Mouse (Mus musculus): ENCODE measurements around the gene Nfix.

Gene Nfix

DNA sequence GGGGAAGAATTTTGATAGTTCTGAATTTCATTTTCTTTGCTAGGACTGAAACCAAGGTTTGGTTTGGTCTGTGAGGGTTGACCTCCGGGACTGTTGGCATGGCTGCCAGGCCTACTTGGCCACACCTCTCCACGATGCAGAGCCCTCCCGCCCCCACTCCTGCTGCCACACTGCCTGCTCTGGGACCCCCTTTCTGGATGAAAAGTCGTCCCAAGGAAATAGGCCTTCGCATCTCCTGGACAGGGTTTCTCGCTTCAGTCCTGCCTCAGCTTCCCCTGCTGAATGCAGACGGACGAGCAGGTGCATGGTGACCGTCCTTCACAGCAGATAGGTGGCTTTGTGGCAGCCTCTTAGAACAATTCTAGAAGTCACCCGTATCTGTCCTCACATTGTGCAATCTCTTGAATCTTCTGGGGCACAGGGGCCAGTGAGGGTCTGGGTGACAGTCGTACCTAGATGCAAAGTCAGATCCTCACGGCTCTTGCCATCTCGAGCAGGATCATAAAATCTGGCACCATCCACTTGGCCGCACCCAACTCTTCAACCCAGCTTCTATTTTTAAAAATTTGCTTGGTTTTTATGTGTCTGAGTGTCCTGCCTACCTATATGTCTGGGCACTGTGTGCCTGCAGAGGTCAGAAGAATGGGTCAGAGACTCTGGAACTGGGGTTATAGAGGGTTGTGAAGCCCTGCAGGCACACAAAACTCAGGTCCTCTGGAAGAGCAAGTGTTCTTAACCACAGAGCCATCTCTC lies 31.6 kb downstream of the Nfix start:
- DNase-seq (ENCODE audit: low spot score in 2 of 2), result no peak

DNA sequence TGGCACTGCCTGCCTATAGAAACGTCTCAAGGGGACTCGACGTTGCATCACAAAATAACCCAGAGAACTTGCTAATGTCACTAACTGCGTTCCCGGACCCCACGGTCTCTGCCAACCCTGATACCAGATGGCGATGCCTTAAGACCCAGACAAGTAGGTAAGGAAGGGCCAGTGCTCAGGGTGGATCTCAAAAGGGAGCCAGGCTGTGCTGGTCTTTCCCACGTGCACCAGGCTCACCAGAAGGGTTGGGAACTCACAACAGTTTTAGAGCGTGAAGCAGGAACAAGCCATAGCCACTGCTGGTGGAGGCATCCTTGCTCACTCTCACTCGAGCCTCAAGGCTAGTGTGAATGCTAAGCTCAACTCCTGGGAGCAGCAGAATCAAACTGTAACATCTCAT lies 32.9 kb downstream of the Nfix start:
- no peak for DNase-seq (ENCODE audit: low spot score in 2 of 2)

DNA sequence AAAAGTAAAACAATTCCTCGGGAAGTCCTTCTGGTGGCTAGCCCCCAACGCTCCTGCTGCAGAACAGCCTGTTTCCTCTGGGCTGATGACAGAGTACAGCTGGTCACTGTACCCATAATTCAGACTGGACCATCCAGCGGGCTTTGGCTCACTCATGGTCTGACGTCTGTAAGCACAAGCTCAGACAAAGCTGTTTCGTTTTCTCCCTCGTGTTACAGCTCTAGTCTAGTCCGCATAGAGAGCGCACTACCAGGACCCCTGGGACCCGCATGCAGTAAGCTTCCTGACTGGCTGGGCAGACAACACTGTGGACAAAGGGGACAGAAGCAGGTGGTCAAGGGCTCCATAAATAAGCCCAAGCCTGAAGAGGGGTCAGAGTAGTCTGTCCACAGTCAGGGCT lies 33.7 kb downstream of the Nfix start:
- DNase-seq (ENCODE audit: low spot score in 2 of 2), result no peak

DNA sequence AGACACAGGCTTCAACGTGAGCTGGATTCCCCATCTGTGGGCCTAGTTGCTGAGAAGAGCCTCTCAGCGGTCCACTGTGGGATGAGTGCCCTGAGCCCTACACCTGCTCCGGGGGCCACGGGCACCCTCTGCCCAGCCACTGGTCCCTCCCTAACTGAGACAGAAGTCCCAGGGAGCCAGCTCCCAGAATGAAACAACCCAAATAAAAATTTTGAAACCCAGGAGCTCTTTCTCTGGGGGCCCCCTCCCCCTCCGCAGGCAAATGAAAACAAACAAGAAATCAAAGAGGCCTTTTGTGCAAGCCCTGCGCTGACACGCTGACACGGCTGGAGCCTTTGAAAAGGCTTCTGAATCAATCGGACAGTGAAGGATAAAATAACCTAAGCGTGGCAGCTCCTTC lies 34.5 kb downstream of the Nfix start:
- no peak for DNase-seq (ENCODE audit: low spot score in 2 of 2)

DNA sequence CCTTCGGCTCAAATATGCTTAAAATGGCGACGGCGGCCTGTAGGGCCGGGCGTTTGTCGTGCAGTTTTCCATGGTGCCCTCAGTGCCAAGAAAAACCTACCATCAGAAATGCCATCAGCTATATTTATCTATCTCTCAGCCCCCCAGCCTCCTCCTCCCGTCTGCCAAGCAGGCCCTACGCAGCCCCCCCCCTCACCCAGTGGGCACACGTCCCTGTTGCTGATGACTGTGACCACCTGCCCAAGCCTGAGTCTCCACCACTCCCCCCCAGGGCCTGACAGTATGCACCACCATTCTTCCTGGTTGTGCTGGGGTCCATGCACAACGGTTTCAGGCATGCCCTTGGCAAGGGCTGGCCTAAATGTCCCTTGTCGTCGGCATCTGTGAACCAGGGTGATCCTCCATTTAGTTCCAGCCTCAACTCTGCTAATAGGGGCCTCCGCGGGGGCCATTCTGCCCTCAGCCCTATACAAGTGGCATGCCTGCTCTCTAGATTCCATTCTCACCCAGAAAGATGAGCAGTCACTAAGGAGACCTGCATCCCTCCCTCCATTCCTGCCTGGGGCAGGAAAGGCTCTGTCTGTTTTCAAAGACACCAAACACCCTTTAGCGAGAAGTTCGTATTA lies 35.2 kb downstream of the Nfix start:
- no peak for DNase-seq (ENCODE audit: low spot score in 2 of 2)

DNA sequence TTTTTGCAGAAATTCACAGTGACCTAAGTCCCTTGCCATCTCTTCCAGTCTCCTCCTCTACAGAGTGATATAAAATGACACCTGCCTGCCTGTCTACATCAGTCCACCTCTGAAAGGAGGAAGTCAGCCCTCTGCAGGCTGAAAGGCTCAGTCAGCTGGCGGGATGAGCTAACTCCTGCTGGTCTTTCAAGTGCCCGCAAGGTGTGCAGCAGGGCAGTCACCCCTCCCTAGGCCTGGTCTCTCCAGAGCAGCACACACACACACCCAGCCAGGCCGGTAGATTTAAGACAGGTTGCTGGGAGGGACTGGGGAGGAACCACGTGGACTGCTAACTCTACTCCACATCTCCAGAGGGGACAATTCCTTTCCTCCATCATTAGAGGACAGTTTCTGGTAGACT lies 36.0 kb downstream of the Nfix start:
- no peak for DNase-seq (ENCODE audit: low spot score in 2 of 2)

DNA sequence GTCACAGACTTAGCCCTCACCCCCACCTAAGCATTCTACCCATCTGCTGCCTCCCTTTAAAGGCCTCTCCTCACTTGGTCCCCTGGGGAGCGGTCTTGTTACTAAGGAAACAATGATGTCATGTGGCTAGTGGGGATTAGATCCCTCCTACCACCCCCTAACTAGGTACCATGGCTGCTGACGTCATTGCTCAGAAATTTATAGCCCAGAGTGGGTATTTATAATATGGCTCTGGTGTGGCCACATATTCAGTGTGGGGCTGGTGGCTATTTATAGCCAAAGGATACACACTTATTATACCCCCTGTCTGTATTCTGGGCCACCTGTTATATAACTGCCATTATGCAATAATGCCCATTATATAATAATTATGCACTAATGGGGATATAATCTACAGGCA lies 39.2 kb downstream of the Nfix start:
- DNase-seq (ENCODE audit: low spot score in 2 of 2), result peak in 1 of 2 experiments; percentile 59

DNA sequence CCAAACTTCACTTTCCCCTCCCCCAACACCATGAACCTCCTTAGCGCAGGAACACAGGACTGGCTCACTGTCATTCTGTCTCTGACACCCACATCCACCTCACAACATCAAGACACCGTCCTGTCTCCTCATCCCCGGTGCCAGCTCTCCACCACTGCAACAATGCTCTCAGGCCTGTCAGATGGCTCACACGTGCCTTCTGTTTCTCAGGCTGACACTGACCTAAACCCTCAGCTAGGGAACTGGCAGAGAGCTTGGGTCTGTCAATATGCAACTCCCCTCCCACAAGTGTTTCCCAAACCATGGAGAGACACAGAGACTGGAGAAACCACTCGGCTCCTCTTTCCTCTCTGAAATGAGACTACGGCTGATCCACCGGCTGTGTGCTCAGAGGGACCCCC lies 39.7 kb downstream of the Nfix start:
- DNase-seq (ENCODE audit: low spot score in 2 of 2), result no peak

DNA sequence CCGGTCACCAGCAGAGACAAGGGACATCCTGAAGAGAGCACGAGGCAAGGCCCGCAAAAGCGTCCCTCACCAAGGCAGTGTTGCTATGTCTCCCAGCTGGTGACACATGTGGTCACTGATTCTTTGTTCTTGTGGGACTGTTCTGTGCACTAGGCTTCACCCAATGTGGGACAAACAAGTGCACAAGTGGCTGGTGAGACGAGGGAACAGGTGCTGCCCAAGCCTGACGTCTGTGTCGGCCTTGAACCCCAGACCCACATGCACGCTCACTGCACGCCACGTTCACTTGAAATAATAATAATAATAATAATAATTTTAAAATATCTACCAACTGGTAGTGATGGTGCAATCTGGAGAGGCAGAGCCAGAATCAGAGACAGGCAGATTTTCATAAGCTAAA lies 40.4 kb downstream of the Nfix start:
- DNase-seq (ENCODE audit: low spot score in 2 of 2), result no peak

DNA sequence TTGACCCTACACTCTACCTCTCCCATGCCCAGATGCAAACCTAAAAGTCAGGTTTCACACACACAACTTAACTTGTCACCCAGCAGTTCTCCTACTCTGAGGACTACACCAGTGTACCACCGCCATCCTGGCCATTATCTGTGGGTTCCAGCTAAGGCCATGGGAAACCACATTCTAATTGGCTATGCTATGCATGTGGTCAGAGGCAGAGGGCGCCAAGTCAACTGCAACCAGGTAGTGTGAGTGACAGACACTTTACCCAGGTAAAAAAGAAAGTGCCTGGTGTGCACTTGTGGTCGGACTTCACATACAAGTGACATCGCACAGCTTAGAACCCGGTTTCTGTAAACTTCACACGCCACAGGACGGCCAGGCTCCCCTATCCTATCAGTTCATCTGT lies 41.0 kb downstream of the Nfix start:
- no peak for DNase-seq (ENCODE audit: low spot score in 2 of 2)

DNA sequence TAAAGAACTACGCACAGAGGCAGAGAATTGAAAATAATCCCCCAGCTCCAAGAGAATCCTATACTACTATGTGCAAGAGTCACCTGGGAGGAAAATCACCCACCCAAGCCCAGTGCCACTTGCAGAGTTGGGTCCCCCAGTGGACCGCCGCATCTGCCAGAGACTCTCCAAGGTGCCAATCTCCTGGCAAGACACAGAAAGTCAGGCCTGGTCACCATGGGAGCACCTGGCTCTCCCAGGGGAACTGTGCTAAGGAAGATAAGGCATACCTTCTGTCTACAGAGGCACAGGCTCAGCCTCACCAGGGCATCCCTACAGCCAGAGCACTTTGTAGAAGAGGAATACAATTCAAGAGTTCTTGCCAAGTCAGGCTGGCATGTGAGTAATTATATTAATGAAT lies 41.8 kb downstream of the Nfix start:
- no peak for DNase-seq (ENCODE audit: low spot score in 2 of 2)

DNA sequence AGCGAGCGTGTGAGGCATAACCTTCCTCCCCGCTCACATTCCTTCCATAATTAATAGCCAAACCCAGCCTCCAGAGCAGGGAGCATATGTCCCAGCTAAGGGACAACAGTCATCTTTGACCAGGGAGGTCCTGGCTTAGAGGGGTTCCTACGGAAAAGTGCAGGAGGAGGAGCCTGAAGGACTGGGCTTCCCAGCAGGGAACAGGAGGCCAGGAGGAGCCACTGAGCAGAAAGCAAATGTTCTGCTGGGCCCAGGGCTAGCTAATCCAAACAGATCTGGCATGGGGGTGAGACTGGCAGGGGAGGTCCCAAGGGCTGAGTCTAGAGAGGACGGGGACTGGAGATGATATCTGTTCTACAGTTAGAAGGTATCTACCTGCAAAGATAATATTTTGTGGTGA lies 42.6 kb downstream of the Nfix start:
- no peak for DNase-seq (ENCODE audit: low spot score in 2 of 2)

DNA sequence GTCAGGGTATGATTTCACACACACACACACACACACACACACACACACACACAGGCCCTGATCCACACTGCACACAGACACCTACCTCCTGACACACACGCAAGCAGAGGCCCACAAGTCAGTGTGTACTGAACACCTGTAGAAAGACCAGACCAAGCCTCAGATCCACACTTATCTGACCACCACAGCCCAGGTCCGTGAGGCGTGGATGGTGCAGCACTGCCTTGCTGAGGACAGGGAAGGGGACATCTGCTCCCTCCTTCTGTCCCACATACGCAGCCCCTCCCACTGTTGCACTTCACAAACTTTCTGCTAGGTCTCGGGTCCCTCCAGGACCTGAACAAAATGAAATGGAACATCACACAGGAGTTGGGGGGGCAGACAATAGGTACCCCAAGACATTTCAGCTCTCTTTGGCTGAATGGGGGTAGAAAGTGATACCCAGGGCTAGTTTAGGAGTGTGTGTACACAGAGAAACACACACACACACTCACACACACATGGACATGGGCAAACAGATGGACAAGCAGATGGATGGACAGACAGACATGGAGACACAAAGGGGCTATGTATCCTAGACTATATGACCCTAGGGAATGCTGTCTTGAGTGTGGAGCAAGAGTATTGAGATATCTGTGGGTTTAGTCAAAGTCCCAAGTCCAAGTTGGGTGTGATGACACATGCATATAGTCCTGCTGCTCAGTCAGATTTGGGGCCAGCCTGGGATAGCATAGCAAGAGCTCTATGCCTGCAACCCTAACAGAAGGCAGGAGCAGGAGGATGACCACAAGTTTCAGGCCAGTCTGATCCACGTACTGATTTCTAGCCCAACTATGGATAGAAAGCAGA lies 47.2 kb downstream of the Nfix start:
- DNase-seq (ENCODE audit: low spot score in 2 of 2), result no peak

DNA sequence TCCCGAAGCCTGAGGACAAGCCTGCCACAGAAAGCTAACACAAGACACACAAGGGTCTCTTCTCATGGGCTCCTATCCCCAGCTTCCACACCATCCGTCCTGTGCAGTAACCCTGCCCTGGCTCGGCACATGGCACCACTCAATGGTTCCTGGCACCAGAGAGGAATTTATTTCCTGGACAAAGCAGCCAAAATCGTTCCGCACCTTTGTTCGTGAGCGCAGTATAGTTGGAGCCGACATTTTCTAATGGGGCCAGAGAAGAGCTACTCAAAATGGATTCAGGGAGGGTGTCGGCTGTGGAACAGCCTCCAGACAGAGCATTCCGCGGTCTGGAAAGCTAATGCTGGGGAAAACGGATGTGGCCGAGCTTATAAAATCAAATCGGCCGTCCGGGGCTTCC lies 50.6 kb downstream of the Nfix start:
- DNase-seq (ENCODE audit: low spot score in 2 of 2), result no peak

DNA sequence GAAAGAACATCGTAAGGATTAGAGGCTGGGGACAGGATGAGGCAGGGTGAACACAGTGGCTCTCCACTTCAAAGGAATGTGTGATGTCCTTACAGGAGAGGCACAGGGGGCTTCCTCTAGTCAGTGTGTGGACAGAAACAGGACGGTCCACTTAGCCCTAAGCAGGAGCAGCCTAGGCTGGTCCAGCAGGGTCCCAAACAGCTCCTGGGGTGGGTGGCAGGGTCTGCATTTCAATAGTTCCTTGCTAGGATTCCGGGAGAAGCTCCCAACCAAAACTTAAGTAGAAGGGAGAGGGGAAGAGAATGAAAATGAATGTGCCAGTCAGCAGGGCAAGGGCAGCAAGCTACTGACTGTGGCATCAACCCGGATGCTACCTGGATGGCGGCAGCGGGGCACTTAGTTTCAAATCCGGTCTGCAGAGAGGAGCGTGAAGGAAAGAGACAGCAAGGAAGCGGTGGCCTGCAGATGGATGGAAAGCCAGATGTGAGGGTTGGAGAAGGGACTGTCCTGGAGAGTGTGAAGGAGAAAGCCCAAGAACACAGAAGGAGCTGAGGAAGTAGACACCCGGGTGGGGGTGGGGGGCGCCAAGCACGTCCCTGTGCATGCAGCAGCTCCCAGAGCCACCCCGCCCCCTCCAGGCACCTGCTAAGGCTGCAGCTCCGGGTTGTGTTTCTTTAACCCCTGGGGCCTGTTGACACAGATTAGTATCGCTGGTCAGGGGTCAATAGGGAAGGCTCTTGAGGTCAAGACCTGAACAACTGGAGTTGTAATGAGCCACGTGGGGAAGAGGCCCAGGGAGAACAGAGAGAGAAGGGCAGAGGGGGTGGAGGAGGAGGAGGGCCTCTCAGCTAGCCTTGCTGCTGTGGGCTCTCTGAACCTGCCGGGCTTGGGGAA lies 54.9 kb downstream of the Nfix start:
- DNase-seq (ENCODE audit: low spot score in 2 of 2), result no peak

DNA sequence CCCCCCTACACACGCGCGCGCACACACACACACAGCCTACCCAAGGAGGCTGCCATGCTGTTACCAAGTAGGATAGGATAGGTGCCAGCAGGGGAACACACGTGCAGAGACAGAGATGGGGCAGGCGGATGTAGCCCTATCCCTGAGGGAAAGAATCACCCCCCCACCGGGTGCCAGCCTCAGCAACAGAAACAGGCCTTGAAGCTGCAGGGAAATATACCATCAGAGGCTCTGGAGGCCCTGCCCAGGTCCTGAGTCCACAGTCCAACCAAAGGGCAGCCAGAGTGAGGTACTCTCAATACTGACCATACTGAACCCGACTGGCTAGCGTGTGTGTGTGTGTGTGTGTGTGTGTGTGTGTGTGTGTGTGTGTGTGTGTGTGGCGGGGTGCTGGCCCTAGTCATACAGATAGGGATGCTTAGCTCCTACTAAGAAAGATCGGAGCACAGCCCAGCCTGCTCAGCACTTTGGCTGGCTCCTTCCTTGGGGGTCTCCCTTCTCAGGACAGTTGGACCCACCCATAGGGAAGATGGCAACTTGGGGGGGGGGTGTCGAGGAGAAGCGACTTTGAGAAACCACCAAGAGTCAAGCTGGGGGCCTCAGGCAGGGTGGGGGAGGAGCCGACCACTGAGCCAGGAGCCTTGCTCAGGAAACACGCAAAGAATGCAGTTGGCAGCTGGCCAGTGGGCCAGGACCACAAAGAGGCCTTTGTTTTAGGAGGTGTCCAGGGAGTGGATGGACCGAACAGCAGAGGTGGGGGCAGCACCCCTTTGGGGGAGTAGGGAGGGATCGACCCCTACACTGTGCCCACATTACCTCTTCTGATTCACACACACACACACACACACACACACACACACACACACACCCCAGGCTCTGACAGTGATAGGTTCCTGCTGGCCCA lies 56.4 kb downstream of the Nfix start:
- no peak for DNase-seq (ENCODE audit: low spot score in 2 of 2)

DNA sequence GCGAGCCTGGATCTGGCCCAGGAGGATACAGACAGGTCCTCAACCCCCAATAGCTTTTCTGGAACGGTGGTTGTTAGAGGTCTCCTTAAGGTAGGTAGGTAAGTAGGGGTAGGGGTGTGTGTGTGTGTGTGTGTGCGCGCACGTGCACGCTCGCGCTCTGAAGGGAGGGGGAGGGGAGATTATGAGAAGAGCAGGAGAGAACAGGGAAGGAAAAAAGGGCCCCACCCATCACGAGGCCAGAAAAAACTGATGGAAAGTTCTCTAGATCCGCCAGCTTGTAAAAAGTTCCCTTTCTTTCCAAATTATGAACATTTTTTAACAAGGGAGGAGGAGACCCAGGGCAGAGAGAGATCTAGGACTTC lies 57.1 kb downstream of the Nfix start:
- DNase-seq (ENCODE audit: low spot score in 2 of 2), result no peak

DNA sequence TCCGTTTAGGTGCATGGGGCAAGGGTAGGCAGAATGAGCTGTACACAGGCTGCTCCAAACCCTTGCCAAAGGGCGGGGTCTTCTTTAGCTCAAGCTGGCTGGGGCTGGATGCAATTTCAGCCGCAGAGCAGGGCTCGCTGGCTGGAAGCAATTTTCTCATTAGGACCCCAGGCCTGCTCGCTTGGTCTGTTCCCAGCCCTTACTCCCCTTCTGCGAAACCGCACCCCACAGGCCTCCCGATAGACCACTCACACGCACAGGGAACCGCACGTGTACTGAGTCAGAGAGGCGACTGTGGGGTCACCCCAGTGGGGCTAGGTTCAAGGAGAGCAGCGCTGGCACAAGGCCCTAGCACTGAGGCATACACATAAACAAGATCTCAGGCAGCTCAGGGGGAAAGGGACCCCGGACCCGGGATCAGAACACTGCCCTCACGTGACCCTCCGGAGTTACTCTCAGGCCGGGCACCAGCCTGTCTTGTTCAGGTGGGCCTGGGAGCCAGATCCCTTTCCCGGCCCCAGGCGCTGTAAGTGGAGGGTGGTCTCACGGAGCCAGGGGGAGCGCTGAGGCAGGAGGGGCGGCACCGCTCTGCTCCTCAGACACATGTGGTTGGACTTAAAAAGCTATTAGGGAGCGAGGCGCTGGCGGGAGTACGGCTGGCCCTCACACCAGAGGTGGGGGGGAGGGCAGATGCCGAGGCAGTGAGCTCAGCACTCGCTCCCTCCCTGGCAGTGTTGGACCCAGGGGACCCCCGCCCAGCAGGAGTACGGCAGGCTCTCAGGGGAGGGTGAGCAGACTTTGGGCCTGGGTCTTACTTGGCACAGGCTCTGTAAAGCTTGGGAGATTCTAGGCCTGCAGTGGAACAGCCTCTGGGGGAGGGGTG lies 57.7 kb downstream of the Nfix start:
- no peak for DNase-seq (ENCODE audit: low spot score in 2 of 2)

DNA sequence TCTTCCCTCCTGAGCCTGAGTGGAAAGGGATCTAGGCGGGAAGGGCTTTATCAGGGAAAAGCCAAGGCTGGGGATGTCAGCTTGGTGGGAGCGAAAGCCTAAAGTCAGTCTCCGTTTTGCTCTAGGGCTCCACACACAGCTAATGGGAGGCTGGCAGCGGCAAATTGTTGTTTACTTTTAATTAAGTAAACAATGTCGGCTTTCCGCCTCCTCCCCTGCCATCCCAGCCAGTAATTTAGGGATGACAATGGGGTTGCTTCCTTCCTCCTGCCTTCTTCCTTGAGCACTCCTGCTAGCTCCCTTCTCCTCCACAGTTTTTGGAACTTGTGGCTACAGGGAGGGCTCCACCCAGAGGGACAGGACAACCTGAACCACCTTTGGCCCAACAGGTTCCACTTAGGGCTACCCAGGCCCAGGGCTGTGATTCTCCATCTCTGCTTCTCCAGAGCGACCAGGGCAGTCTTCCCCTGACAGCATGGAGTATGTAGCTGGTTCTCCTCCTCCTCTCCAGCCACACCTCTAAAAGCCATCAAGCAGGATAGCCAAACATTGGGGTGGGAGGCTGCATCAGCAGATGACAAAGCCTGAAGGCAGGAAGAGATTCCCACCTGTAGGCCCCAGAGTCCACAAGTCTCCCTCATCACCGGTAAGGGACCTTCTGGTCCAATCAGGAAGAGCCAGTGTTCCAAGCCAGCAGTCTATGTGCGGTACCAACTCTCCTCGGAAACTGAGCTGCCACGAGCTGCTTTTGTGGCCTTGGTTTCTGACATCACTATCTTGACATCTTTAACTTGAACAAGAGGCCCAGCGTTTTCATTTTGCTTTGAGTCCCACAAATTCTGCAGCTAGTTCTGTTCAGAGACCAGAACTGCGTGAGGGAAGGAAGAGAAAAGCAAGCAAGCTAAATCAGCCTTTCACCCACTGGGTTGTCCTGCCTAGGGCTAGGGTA lies 59.0 kb downstream of the Nfix start:
- DNase-seq (ENCODE audit: low spot score in 2 of 2), result no peak
